Mouse (Mus musculus) hindbrain, postnatal 0 days (tissue): ENCODE data around the gene Anks1. TPM values are rescaled to one million over a fixed set of nuclear protein-coding genes. Genes with fewer than 3 reads are reported as not detected.
A peak's percentile ranks its signal among the peaks of the same experiment; 100 is the strongest.
"Not testable (repeated sequence)": the region's sequence is repeated elsewhere in the genome, so short reads cannot be mapped to it uniquely, and the experiment has no call there.

Experiments
- ATAC-seq: fragments of 200-750 bp; cut with Nextera tagmentation; 2 replicates; pipeline ENCODE4 v1.8.0; 2017; ENCODE audit warnings: mild to moderate bottlenecking, moderate TSS enrichment, moderate library complexity
- DNase-seq: peaks from one replicate; pipeline ENCODE4 v3.0.0-alpha.2; 2015; ENCODE audit warnings: low spot score
- H3K27ac ChIP-seq: fragments of 300-500 bp; sonication (generic); 2 replicates; pipeline ENCODE4 v1.5.1; 2014; ENCODE audit warnings: mild to moderate bottlenecking
- H3K27me3 ChIP-seq: fragments of 300-500 bp; sonication (generic); 2 replicates; pipeline ENCODE4 v1.6.1; 2014; ENCODE audit warnings: low read length, mixed read lengths; ENCODE audit not compliant: insufficient read depth
- H3K36me3 ChIP-seq: fragments of 300-500 bp; sonication (generic); 2 replicates; pipeline ENCODE4 v1.6.1; 2014; ENCODE audit warnings: low read length, mixed read lengths; ENCODE audit not compliant: insufficient read depth
- H3K4me1 ChIP-seq: fragments of 300-500 bp; sonication (generic); 2 replicates; pipeline ENCODE4 v1.6.1; 2014; ENCODE audit warnings: antibody characterized with exemption, low read length, mixed read lengths; ENCODE audit not compliant: insufficient read depth
- H3K4me2 ChIP-seq: fragments of 300-500 bp; sonication (generic); 2 replicates; pipeline ENCODE4 v1.6.1; 2014; ENCODE audit warnings: low read depth, mild to moderate bottlenecking, low read length, moderate library complexity, mixed read lengths
- H3K4me3 ChIP-seq: fragments of 300-500 bp; sonication (generic); 2 replicates; pipeline ENCODE4 v1.5.1; 2014; ENCODE audit warnings: low read length
- H3K9ac ChIP-seq: fragments of 300-500 bp; sonication (generic); replicated peaks from 2 replicates; pipeline ENCODE4 v1.6.1; 2014; ENCODE audit warnings: mild to moderate bottlenecking, low read length, moderate library complexity, mixed read lengths
- H3K9me3 ChIP-seq: fragments of 300-500 bp; sonication (generic); 2 replicates; pipeline ENCODE4 v1.6.1; 2016; ENCODE audit warnings: low read length, mixed read lengths
- CTCF ChIP-seq: IDR thresholded peaks from 2 replicates; pipeline ENCODE4 v1.5.1; 2016; ENCODE audit warnings: antibody characterized with exemption, control low read depth, low read depth
- WGBS: fragments of 180-500 bp; shearing (Covaris S2); extraction: QIAGEN DNeasy Blood & Tissue Kit; methylation state at CpG from one replicate; pipeline ENCODE4 v1.1.7; 2014; 5-methylcytosine and 5-hydroxymethylcytosine counted together
- polyA plus RNA-seq: library from polyadenylated mRNA; unstranded; fragments of >200 nt; fragmentation: Nextera tagmentation; extraction: Ambion mirVana; gene quantifications from 2 replicates; pipeline ENCODE4 v1.2.1, GENCODE M21; 2015
- total RNA-seq: library from RNA; depleted of rRNA; stranded (reverse); fragments of >200 nt; gene quantifications from 2 replicates; pipeline ENCODE4 v1.2.3, GENCODE M21; 2014

Gene Anks1
- total and polyA plus RNA-seq, 2 experiments from 2014 or later = 35.8 to 102 TPM

- no peak overlapping the region for H3K4me3 ChIP-seq
- DNase-seq = peak; percentile 86
- peaks cover 26% of the 10 kb centered on the region; the same call in 1 of the 2 replicates for H3K36me3 ChIP-seq
- no peaks in the 10 kb centered on the region for H3K27me3 ChIP-seq
- no peak overlapping the region for H3K4me2 ChIP-seq
- no peaks in the 10 kb centered on the region for H3K4me1 ChIP-seq
- 53% methylated on average over 15 of the region's 15 CpGs for WGBS
- H3K27ac ChIP-seq = no peak overlapping the region
- H3K9ac ChIP-seq = no peak overlapping the region
- TF ChIP-seq CTCF = peak; percentile 90
- H3K9me3 ChIP-seq = no peaks in the 10 kb centered on the region
- peak; percentile 83 for ATAC-seq
Measured at GRCm38 (mm10) chr17:27989807-27990542, 80.9 kb downstream of the Anks1 start.

DNA sequence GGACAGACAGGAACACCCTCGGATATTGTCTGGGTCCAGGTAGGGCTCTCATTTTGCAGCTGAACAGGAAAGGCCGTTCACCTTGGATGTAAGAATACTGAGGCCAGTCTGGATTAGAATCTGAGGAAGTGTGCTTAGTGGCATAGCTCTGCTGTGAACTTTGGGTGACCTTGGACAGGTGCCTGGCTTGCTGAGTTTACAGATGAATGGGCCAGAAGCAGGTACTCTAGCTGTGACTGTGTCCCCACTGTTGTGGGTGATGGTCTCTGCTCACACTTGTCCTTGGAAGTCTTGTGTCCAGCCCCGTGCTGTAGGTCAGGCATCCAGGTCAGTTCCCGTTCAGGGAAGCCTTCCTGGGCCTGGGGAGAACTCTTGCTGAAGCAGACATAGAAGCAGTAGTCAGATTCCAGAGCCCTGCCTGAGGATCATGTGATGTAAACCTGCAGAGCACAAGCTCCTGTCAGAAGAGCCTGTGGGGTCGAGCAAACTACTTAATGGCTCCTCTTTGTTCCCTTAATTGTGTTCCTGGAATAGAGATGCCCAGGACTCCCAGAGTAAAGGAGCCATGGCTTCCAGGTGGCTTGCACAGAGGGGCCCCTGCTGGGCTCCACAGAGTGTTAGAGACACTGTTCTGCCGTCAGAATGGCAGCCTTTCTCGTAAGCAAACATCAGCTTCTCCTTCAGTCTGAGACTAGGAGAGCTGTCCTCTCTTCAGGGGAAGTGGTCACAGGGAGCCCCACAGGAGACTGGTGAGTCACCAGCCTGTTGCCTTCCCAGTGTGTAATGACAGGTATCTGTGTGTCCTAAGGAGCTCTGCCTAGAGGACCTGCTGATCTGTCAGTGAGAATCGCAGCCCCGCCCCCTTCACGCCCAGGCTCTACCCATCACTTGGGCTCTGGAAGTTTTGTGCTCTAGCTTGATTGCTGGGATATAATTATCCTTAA, 85.2 kb downstream of the Anks1 start:
- DNase-seq (no peak), ATAC-seq (no peak)
- 69% methylated on average over 10 of the region's 10 CpGs for WGBS
- Histone ChIP-seq H3K27ac (no peak overlapping the region), H3K9ac (no peak overlapping the region), H3K36me3 (peaks cover 13% of the 10 kb centered on the region), H3K4me3 (no peak overlapping the region), H3K27me3 (no peaks in the 10 kb centered on the region), H3K9me3 (no peaks in the 10 kb centered on the region), H3K4me2 (no peak overlapping the region), H3K4me1 (no peaks in the 10 kb centered on the region)
- no peak for TF ChIP-seq CTCF

DNA sequence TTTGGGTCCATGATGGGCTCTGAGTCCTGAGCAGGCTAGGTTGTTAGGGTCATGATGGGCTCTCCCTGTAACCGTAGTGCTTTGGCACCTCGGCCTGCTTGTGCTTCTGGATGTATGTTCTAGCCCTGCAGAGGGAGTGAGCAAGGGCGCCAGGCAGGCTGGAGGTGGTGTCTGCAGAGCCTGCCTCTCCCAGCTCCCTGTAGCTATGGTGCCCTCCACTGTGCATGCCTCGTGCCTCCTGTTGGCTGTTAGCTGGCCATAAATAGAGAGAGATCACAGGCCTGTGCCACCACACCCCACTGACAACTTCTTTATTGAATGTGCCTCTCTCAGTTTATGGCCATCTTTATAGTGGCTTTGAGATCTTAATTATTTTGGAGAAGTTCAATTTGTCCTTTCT, 87.2 kb downstream of the Anks1 start:
- DNase-seq = no peak
- H3K4me3 ChIP-seq = no peak overlapping the region

GRCm38 (mm10) chr17:27997212-27997611, 88.1 kb downstream of the Anks1 start:
- TF ChIP-seq CTCF = no peak
- Histone ChIP-seq H3K36me3 (peaks cover 9% of the 10 kb centered on the region), H3K27ac (no peak overlapping the region), H3K4me2 (no peak overlapping the region), H3K4me1 (no peaks in the 10 kb centered on the region), H3K9ac (no peak overlapping the region), H3K27me3 (no peaks in the 10 kb centered on the region), H3K9me3 (no peaks in the 10 kb centered on the region), H3K4me3 (no peak overlapping the region)
- 78% methylated on average over 12 of the region's 12 CpGs for WGBS
- no peak for ATAC-seq
- no peak for DNase-seq

More for the DNA sequence above, 87.2 kb downstream of the Anks1 start:
- 87% methylated on average over 4 of the region's 4 CpGs for whole genome bisulfite sequencing
- Histone ChIP-seq H3K27ac (no peak overlapping the region), H3K9ac (no peak overlapping the region), H3K9me3 (no peaks in the 10 kb centered on the region), H3K27me3 (no peaks in the 10 kb centered on the region), H3K4me1 (no peaks in the 10 kb centered on the region), H3K36me3 (peaks cover 9% of the 10 kb centered on the region), H3K4me2 (no peak overlapping the region)
- no peak for TF ChIP-seq CTCF
- no peak for ATAC-seq

DNA sequence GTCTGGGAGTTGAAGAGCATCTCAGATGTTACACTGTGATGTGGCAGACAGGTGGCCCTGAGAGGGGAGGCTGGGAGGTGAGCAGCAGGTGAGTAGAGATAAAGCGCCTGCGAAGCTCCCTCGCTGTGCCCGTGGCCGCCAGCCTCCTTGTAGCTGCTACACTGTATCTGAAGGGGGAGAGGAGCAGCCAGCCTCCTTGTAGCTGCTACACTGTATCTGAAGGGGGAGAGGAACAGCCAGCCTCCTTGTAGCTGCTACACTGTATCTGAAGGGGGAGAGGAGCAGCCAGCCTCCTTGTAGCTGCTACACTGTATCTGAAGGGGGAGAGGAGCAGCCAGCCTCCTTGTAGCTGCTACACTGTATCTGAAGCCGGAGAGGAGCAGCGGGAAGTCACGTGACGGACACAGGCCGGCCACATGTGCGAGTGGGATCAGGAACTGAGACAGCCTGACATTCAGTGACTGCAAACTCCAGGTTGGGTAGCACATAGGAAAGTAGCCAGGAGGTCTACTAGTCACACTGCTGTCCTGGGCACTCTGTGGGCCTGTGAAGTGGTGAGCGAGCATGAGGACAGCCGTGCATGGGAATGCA, 90.7 kb downstream of the Anks1 start:
- not testable (repeated sequence) for H3K27me3 ChIP-seq, H3K36me3 ChIP-seq, DNase-seq, H3K4me3 ChIP-seq, H3K4me2 ChIP-seq, H3K27ac ChIP-seq, H3K9ac ChIP-seq, H3K9me3 ChIP-seq, ATAC-seq, H3K4me1 ChIP-seq
- 76% methylated on average over 13 of the region's 13 CpGs for WGBS

DNA sequence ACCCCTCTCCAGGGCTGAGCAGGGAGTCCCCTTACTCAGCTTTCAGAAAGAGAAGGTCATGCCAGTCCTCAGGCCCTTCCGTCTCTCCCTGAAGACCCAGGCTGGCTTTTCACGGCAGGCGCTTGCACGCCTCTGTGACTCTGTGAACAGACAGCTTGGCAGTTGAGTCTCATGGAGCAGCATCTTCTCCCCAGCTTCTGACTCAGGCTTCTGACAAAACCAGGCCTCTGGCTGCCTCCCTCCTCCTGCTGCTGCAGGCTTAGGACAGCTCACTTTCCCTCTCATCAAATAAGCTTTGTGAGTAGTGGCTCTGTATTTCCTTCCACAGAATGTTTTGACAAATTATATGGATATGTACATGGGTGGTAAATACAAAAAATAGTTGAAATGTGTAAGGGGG, 91.3 kb downstream of the Anks1 start:
- Histone ChIP-seq H3K36me3 (peaks cover 9% of the 10 kb centered on the region; the same call in 1 of the 2 replicates), H3K27me3 (no peaks in the 10 kb centered on the region), H3K4me2 (no peak overlapping the region), H3K4me3 (no peak overlapping the region), H3K27ac (no peak overlapping the region), H3K9me3 (no peaks in the 10 kb centered on the region), H3K4me1 (0 out of 2 replicates have a peak, but pooled peaks cover 4% of the 10 kb centered on the region), H3K9ac (no peak overlapping the region)
- 48% methylated on average over 4 of the region's 4 CpGs for WGBS
- DNase-seq = no peak
- no peak for TF ChIP-seq CTCF
- no peak for ATAC-seq
